Mouse (Mus musculus) layer of hippocampus, postnatal 25 days (tissue): ENCODE data around the gene Mcpt2. TPM values are rescaled to one million over a fixed set of nuclear protein-coding genes. Genes with fewer than 3 reads are reported as not detected.
"Not testable (repeated sequence)": the region's sequence is repeated elsewhere in the genome, so short reads cannot be mapped to it uniquely, and the experiment has no call there.

ENCODE experiments used
- DNase-seq, 2 experiments: peaks; one replicate each; pipeline ENCODE4 v3.0.0; 2022; ENCODE audit warnings: mixed read lengths in 2 of 2, low spot score in 1 of 2; ENCODE audit errors: extremely low spot score in 1 of 2
- microRNA-seq, 2 experiments: library from miRNA; unstranded; fragments of <30 nt; microRNA quantifications; one replicate each; pipeline ENCODE4 v1.2.0; 2021
- total RNA-seq, 2 experiments: library from RNA; stranded (reverse); gene quantifications; 2 replicates each; pipeline ENCODE4 v1.2.3; 2021

The Mcpt2 gene
- total RNA-seq = not detected

- DNase-seq = not testable (repeated sequence)
These were observed at the start of gene Mcpt2 for GRCm38 (mm10) chr14:56041792-56042191. TSS of gene Mcpt2 (plus strand) at chr14:56042041.

GRCm38 (mm10) chr14:56013147-56013546 is 28.7 kb upstream of the Mcpt2 start:
- DNase-seq = no peak

- DNase-seq = no peak
These were observed 27.9 kb upstream of the Mcpt2 start for GRCm38 (mm10) chr14:56013924-56014323.

- DNase-seq = not testable (repeated sequence)
These were observed 24.2 kb upstream of the Mcpt2 start, which contains the start of gene Mcpt1 for GRCm38 (mm10) chr14:56017671-56018070. TSS of gene Mcpt1 (plus strand) at chr14:56017971.

GRCm38 (mm10) chr14:56019446-56019845 is 22.4 kb upstream of the Mcpt2 start:
- no peak for DNase-seq

- not testable (repeated sequence) for DNase-seq
These were observed 20.5 kb upstream of the Mcpt2 start for GRCm38 (mm10) chr14:56021305-56021704.

GRCm38 (mm10) chr14:56030395-56030794 is 11.4 kb upstream of the Mcpt2 start, which contains the start of gene Mcpt9:
TSS of gene Mcpt9 (minus strand) at chr14:56030495.
- DNase-seq = not testable (repeated sequence)

- DNase-seq = no peak
These were observed 7.4 kb upstream of the Mcpt2 start for GRCm38 (mm10) chr14:56034433-56034832.

GRCm38 (mm10) chr14:56055408-56055807 is 13.6 kb downstream of the Mcpt2 start:
- no peak for DNase-seq

- no peak for DNase-seq
These were observed 15.9 kb downstream of the Mcpt2 start for GRCm38 (mm10) chr14:56057722-56058121.

GRCm38 (mm10) chr14:56062213-56062612 is 20.4 kb downstream of the Mcpt2 start, which contains the start of gene Mcpt4:
TSS of gene Mcpt4 (minus strand) at chr14:56062313.
- DNase-seq = not testable (repeated sequence)

GRCm38 (mm10) chr14:56082016-56082415 is 40.2 kb downstream of the Mcpt2 start:
- no peak for DNase-seq

GRCm38 (mm10) chr14:56085167-56085566 is 43.3 kb downstream of the Mcpt2 start, which contains the start of gene Mcpt8:
TSS of gene Mcpt8 (minus strand) at chr14:56085273.
- no peak for DNase-seq

GRCm38 (mm10) chr14:56086711-56087110 is 44.9 kb downstream of the Mcpt2 start:
- DNase-seq = no peak

GRCm38 (mm10) chr14:56093353-56093752 is 51.5 kb downstream of the Mcpt2 start:
- DNase-seq = no peak

Small RNAs within 50 kb of the gene (microRNA-seq; reads per million reads assigned to microRNA genes)
- gene Mir6949 = 0 reads per million in 2 experiments

Other genes starting within 250 kb of the Mcpt2 start
- gene Nfatc4, start 218.9 kb upstream of the Mcpt2 start, total RNA-seq = 1 to 10 TPM; 1.6 to 3.9 TPM
- 10 to 100 TPM in 1 of 2 experiments, 1 to 10 TPM in 1; 8.5 to 10.7 TPM for gene Nynrin, start 188.0 kb upstream of the Mcpt2 start, total RNA-seq
- gene Cbln3, start 157.6 kb upstream of the Mcpt2 start, total RNA-seq = 1 to 10 TPM in 1 of 2 experiments, under 1 TPM in 1; 0.42 to 1.4 TPM
- 10 to 100 TPM; 10.5 to 12.1 TPM for gene Khnyn, start 157.1 kb upstream of the Mcpt2 start, total RNA-seq
- 10 to 100 TPM; 74.9 to 79.0 TPM for gene Sdr39u1, start 141.7 kb upstream of the Mcpt2 start, total RNA-seq
- gene Cma1, start 97.4 kb upstream of the Mcpt2 start, total RNA-seq = under 1 TPM in 1 of 2 experiments, not detected in 1; 0.59 TPM
- gene Cma2, start 91.1 kb upstream of the Mcpt2 start, total RNA-seq = not detected
- gene Mcpt1, start 24.1 kb upstream of the Mcpt2 start, total RNA-seq = not detected
- not detected for gene Mcpt9, start 11.5 kb upstream of the Mcpt2 start, total RNA-seq
- gene Mcpt4, start 20.3 kb downstream of the Mcpt2 start, total RNA-seq = 1 to 10 TPM in 1 of 2 experiments, not detected in 1; 1.1 TPM
- gene Mcpt8, start 43.2 kb downstream of the Mcpt2 start, total RNA-seq = not detected
- not detected for gene Ctsg, start 60.5 kb downstream of the Mcpt2 start, total RNA-seq
- gene Gzme, start 78.6 kb downstream of the Mcpt2 start, total RNA-seq = not detected
- gene Gzmd, start 90.6 kb downstream of the Mcpt2 start, total RNA-seq = not detected
- gene Gzmg, start 117.5 kb downstream of the Mcpt2 start, total RNA-seq = not detected
- not detected for gene Gzmn, start 132.6 kb downstream of the Mcpt2 start, total RNA-seq
- gene Gzmf, start 169.4 kb downstream of the Mcpt2 start, total RNA-seq = not detected
- gene Gzmc, start 192.6 kb downstream of the Mcpt2 start, total RNA-seq = not detected
- gene Gzmb, start 220.2 kb downstream of the Mcpt2 start, total RNA-seq = not detected